Mouse (Mus musculus) liver, adult 10 weeks (tissue): ENCODE measurements around the gene Cntn2. TPM values are rescaled to one million over a fixed set of nuclear protein-coding genes. Genes with fewer than 3 reads are reported as not detected.

Source experiments
- polyA plus RNA-seq: library from polyadenylated mRNA; stranded (reverse); fragments of 350-450 nt; fragmentation: Illumina TruSeq; extraction: RNeasy Lipid Tissue Mini Kit (QIAGEN cat#74804); gene quantifications from one replicate; pipeline ENCODE4 v1.2.3, GENCODE M21; 2014; ENCODE audit warnings: low read depth, low replicate concordance

Gene Cntn2
- polyA plus RNA-seq: not detected

DNA sequence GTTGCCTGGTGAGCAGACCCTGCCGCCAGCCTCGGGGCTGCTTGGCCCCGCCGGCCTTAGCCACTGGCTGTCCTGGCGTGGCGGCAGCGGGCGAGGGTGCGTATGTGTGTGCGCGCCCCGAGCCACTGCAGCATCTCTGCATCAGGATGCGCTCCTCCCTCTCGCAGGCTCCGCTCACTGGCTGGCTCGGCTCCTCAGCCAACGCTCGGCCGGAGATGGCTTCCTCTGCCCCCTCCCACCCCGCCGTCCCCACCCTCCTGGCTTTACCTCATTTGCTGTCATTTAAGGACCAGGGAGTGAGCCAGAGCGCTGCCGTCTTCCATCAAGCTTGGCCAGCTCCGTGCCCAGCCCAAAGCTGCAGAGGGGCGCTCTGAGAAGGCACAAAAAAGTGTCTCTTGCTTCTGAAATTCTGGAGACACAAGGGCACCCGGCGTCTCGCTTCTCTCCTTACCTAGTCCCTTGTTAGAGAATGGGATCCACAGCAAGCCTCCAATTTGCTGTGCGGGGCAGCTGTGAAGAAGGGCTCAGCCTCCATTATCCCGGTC is at the start of gene Cntn2:
Cntn2 (minus strand) TSS at position 495 of the 545 bp plus-strand sequence.

DNA sequence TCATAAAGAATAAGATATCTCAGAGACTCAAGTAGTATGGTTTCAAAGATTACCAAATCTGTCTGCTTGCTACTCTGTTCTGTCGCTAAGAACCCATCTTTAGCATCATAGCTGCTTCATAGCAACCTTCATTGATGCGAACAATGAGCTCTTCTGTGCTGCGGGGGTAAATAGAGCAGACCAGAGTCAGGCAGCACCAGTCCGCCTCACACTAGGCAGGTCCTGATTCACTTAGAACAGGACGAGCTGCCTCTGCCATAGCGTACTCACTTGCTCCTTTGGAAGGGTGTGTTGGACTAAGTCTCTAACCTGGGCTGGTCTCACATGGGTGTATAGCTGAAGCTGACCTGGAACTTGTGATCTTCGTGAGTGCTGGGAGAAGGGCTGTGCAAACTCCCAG is 37.0 kb downstream of the Cntn2 start, which contains the start of gene Tmem81:
Tmem81 (plus strand) TSS at position 173 of the 400 bp plus-strand sequence.

DNA sequence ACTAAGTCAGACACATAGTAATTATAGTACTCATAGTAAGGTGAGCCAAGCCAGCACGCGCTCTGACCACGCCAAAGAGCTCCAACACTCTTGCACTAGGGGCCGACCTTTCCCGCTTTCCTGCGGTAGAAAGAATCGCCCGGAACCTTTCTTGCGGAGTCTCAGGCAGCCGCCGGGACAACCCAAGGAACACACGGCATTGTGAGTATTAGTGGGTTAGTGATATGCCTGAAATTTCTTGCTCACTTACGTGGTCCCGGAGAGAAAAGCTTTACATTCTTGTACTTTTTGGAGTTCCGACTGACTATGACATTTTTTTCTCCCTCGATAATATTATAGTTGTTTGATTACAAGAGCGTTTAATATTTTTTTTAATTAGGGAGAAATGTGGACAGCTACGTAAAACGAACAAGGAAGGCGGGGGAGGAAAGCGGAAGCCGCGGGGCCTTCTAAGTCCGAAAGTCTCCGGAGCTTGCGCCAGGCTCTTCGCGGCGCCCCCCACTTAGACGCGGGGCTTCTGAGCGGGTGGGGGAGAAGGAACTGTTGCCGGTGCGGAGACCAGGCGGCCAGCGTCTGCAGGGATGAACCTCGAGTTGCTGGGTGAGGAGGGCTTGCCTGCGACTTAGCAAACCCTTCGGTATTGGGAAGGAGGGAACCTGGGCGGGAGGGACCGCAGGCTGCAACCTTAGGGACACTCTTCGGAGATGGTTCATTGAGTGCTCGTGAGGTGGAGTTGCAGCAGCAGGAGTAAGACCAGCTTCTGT is 65.9 kb downstream of the Cntn2 start, which contains the start of gene Rbbp5:
Rbbp5 (plus strand) TSS at position 438 of the 764 bp plus-strand sequence.

Other genes starting within 250 kb of the Cntn2 start
- gene Klhdc8a, start 244.6 kb downstream of the Cntn2 start, polyA plus RNA-seq: 0.24 TPM
- 4.4 TPM for gene Nuak2, start 227.1 kb downstream of the Cntn2 start, polyA plus RNA-seq
- 0.42 TPM for gene Tmcc2, start 152.0 kb downstream of the Cntn2 start, polyA plus RNA-seq
- 6.2 TPM for gene Dstyk, start 125.7 kb downstream of the Cntn2 start, polyA plus RNA-seq
- 21.4 TPM for gene Rbbp5, start 65.9 kb downstream of the Cntn2 start, polyA plus RNA-seq
- gene Tmem81, start 37.0 kb downstream of the Cntn2 start, polyA plus RNA-seq: 2.0 TPM
- gene Nfasc, start 198.5 kb upstream of the Cntn2 start, polyA plus RNA-seq: not detected